Mouse (Mus musculus) CH12.LX (cell line): ENCODE results near the gene Mxd1. TPM values are rescaled to one million over a fixed set of nuclear protein-coding genes. Genes with fewer than 3 reads are reported as not detected.
A peak's percentile ranks its signal among the peaks of the same experiment; 100 is the strongest.

Experiments used
- DNase-seq: peaks from one replicate; pipeline ENCODE4 v3.0.0-alpha.2; 2013; ENCODE audit errors: extremely low read depth
- H3K27ac ChIP-seq: 2 replicates; pipeline ENCODE4 v1.5.1; 2012; ENCODE audit warnings: low read depth, mild to moderate bottlenecking, control low read depth, moderate library complexity; ENCODE audit not compliant: insufficient read depth
- H3K27me3 ChIP-seq: replicated peaks from 2 replicates; pipeline ENCODE3; 2012; ENCODE audit warnings: inconsistent platforms
- H3K36me3 ChIP-seq, 2 experiments: replicated peaks in 1 of 2; 2 replicates each; pipeline versions ENCODE3 to v1.6.1; 2012; ENCODE audit warnings: inconsistent platforms in 1 of 2, low read length in 1 of 2, mild to moderate bottlenecking in 1 of 2, mixed read lengths in 1 of 2, moderate library complexity in 1 of 2; ENCODE audit not compliant: control insufficient read depth in 1 of 2, insufficient read depth in 1 of 2
- H3K4me1 ChIP-seq, 2 experiments: 2 replicates each; pipeline ENCODE4 v1.6.1; 2012; ENCODE audit warnings: inconsistent platforms in 1 of 2, moderate library complexity in 1 of 2; ENCODE audit not compliant: insufficient read depth in 2 of 2, control insufficient read depth in 1 of 2
- H3K4me2 ChIP-seq: 2 replicates; pipeline ENCODE4 v1.6.1; 2012; ENCODE audit warnings: low read depth, mild to moderate bottlenecking, control low read depth; ENCODE audit not compliant: poor library complexity, insufficient read depth, severe bottlenecking
- H3K4me3 ChIP-seq, 3 experiments: fragments of 150-350 bp in 1 of 3; sonication (generic) in 1 of 3; replicated peaks in 1 of 3; 2 replicates each; pipeline versions ENCODE3 to v1.5.1; 2011 to 2012; ENCODE audit warnings: low read depth in 2 of 3, low read length in 2 of 3, mild to moderate bottlenecking in 2 of 3, moderate library complexity in 2 of 3, control low read depth in 1 of 3, improper control_type of control experiment in 1 of 3, inconsistent platforms in 1 of 3, mixed read lengths in 1 of 3; ENCODE audit not compliant: poor library complexity in 1 of 3
- H3K79me2 ChIP-seq: replicated peaks from 2 replicates; pipeline ENCODE4 v1.6.1; 2012; ENCODE audit warnings: mild to moderate bottlenecking, moderate library complexity; ENCODE audit not compliant: control insufficient read depth, poor library complexity, insufficient read depth, severe bottlenecking; ENCODE audit errors: extremely low read depth
- H3K9ac ChIP-seq: 2 replicates; pipeline ENCODE4 v1.6.1; 2012; ENCODE audit warnings: low read depth, mild to moderate bottlenecking, control low read depth, moderate library complexity; ENCODE audit not compliant: insufficient read depth
- H3K9me3 ChIP-seq: replicated peaks from 2 replicates; pipeline ENCODE3; 2012; ENCODE audit warnings: low read length, inconsistent platforms, mixed read lengths
- BHLHE40 ChIP-seq: IDR thresholded peaks from 2 replicates; pipeline ENCODE4 v1.6.1; 2011; ENCODE audit warnings: mild to moderate bottlenecking, low read depth, low read length, improper control_type of control experiment
- CTCF ChIP-seq, 2 experiments: IDR thresholded peaks in 1 of 2; conservative IDR thresholded peaks in 1 of 2; 2 replicates each; pipeline ENCODE4 v1.5.1; 2011 to 2012; ENCODE audit warnings: low read depth in 2 of 2, low read length in 2 of 2, improper control_type of control experiment in 1 of 2, inconsistent platforms in 1 of 2, mild to moderate bottlenecking in 1 of 2, moderate library complexity in 1 of 2
- EP300 ChIP-seq: IDR thresholded peaks from 2 replicates; pipeline ENCODE4 v1.6.1; 2011; ENCODE audit warnings: low read length, improper control_type of control experiment
- ETS1 ChIP-seq: conservative IDR thresholded peaks from 2 replicates; pipeline ENCODE4 v1.6.1; 2012; ENCODE audit warnings: low read depth, mild to moderate bottlenecking, inconsistent platforms, low read length, improper control_type of control experiment, moderate library complexity
- GABPA ChIP-seq: IDR thresholded peaks from 2 replicates; pipeline ENCODE4 v1.6.1; 2012; ENCODE audit warnings: low read depth, low read length, improper control_type of control experiment, inconsistent platforms; ENCODE audit not compliant: insufficient replicate concordance
- KAT2A ChIP-seq: IDR thresholded peaks from 2 replicates; pipeline ENCODE4 v1.6.1; 2012; ENCODE audit warnings: low read length, improper control_type of control experiment, inconsistent platforms; ENCODE audit not compliant: insufficient replicate concordance
- MAFK ChIP-seq: IDR thresholded peaks from 2 replicates; pipeline ENCODE4 v1.6.1; 2011; ENCODE audit warnings: low read length, improper control_type of control experiment; ENCODE audit not compliant: insufficient replicate concordance
- PAX5 ChIP-seq: IDR thresholded peaks from 2 replicates; pipeline ENCODE4 v1.6.1; 2012; ENCODE audit warnings: low read length, inconsistent platforms, mixed read lengths
- POLR2A ChIP-seq: IDR thresholded peaks from 2 replicates; pipeline ENCODE4 v1.6.1; 2011; ENCODE audit warnings: low read depth, mild to moderate bottlenecking, improper control_type of control experiment, low read length
- RAD21 ChIP-seq: IDR thresholded peaks from 2 replicates; pipeline ENCODE4 v1.6.1; 2011; ENCODE audit warnings: low read depth, mild to moderate bottlenecking, low read length, improper control_type of control experiment, moderate library complexity
- SIN3A ChIP-seq: IDR thresholded peaks from 2 replicates; pipeline ENCODE4 v1.6.1; 2012; ENCODE audit warnings: low read length, improper control_type of control experiment, inconsistent platforms
- SMC3 ChIP-seq: IDR thresholded peaks from 2 replicates; pipeline ENCODE4 v1.6.1; 2011; ENCODE audit warnings: low read depth, low read length, improper control_type of control experiment
- TBP ChIP-seq: conservative IDR thresholded peaks from 2 replicates; pipeline ENCODE4 v1.6.1; 2011; ENCODE audit warnings: low read depth, low read length, improper control_type of control experiment
- UBTF ChIP-seq: IDR thresholded peaks from 2 replicates; pipeline ENCODE4 v1.6.1; 2012; ENCODE audit warnings: low read depth, mild to moderate bottlenecking, inconsistent platforms, low read length, improper control_type of control experiment, moderate library complexity
- ZC3H11A ChIP-seq: IDR thresholded peaks from 2 replicates; pipeline ENCODE4 v1.6.1; 2012; ENCODE audit warnings: low read depth, mild to moderate bottlenecking, inconsistent platforms, low read length, improper control_type of control experiment
- ZNF384 ChIP-seq: IDR thresholded peaks from 2 replicates; pipeline ENCODE4 v1.6.1; 2012; ENCODE audit warnings: low read depth, low read length, improper control_type of control experiment, inconsistent platforms
- dilution Hi-C: fragments of 300-500 bp; cut with MboI; formaldehyde crosslinking; loops from 2 replicates; pipeline ENCODE4 v1.14.3; 2020; ENCODE audit warnings: low sequenced_read_pairs; ENCODE audit not compliant: extremely low pct_unique_long_range_greater_than_20kb, extremely low pct_ligation_motif_present
- in situ Hi-C: fragments of 300-500 bp; cut with MboI; formaldehyde crosslinking; loops from 3 replicates; pipeline ENCODE4 v1.14.3; 2019; ENCODE audit warnings: low sequenced_read_pairs, low pct_ligation_motif_present, low pct_unique_long_range_greater_than_20kb, mixed read lengths
- polyA plus RNA-seq: library from polyadenylated mRNA; unstranded; fragments of >175 nt; gene quantifications from 2 replicates; pipeline ENCODE4 v1.2.1, GENCODE M21; 2012; ENCODE audit warnings: low read depth; ENCODE audit not compliant: insufficient read length
- total RNA-seq, 2 experiments: library from RNA; depleted of rRNA; stranded (reverse); fragments of 300-350 nt in 1 of 2; fragments of >200 nt in 1 of 2; gene quantifications; 2 replicates each; pipeline ENCODE4 v1.2.3; 2012 to 2014

Mxd1 gene
- total and polyA plus RNA-seq, 3 experiments: 0.50 to 1.6 (median 0.97) TPM

- Histone ChIP-seq H3K9ac (no peak overlapping the region), H3K4me2 (no peak overlapping the region), H3K4me1 (peaks cover 3 to 4% of the 10 kb centered on the region in 2 experiments; a peak in 2 of 4 replicates), H3K27ac (no peak overlapping the region), H3K4me3 (no peak overlapping the region), H3K36me3 (no peaks in the 10 kb centered on the region), H3K79me2 (no peaks in the 10 kb centered on the region), H3K9me3 (no peaks in the 10 kb centered on the region), H3K27me3 (peaks cover 29% of the 10 kb centered on the region)
- TF ChIP-seq SIN3A (no peak), RAD21 (no peak), TBP (no peak), KAT2A (no peak), MAFK (no peak), EP300 (no peak)
- in situ Hi-C loops (no loop called here), dilution Hi-C loops (no loop called here)
- no peak for DNase-seq
Measured at GRCm38 (mm10) chr6:86623201-86623600, 45.8 kb downstream of the Mxd1 start.

DNA sequence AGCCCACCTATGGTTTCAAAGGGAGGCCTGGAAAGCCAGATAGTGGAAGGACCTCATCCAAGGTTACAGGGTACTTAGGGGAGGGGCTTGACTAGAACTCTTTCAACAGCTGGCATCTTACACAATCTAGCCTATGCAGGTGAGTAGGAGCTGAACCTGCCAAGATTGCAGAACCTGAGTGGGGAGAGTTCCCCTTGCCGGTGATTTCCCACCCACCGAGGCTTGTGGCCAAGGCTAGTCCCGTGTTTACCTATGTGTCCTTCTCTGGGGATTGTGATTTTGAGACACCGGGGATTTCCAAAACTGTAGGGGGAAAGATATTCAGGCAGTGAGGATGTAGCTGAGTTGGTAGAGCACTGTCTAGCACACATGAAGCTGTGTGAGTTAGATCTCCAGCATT is 53.7 kb downstream of the Mxd1 start:
- H3K27me3 ChIP-seq: peaks cover 8% of the 10 kb centered on the region

GRCm38 (mm10) chr6:86610714-86611113 is 58.2 kb downstream of the Mxd1 start:
- no peaks in the 10 kb centered on the region for H3K9me3 ChIP-seq
- no peak overlapping the region for H3K27ac ChIP-seq
- H3K79me2 ChIP-seq: no peaks in the 10 kb centered on the region
- no peak overlapping the region for H3K4me2 ChIP-seq
- dilution Hi-C loops (no loop called here), in situ Hi-C loops (no loop called here)
- DNase-seq: no peak
- TF ChIP-seq UBTF (no peak), TBP (no peak), SMC3 (no peak), BHLHE40 (no peak), GABPA (no peak), CTCF (conservative IDR thresholded peaks at IDR 0.05 in 1 of 2, IDR thresholded peaks at IDR 0.05 in 1 of 2; ENCODE audit: low read depth in 2 of 2, low read length in 2 of 2) (no peak), ZNF384 (no peak), KAT2A (no peak), RAD21 (no peak), POLR2A (no peak), ZC3H11A (no peak)
- no peak overlapping the region for H3K4me3 ChIP-seq
- H3K9ac ChIP-seq: no peak overlapping the region
- no peaks in the 10 kb centered on the region for H3K27me3 ChIP-seq
- no peaks in the 10 kb centered on the region for H3K36me3 ChIP-seq
- H3K4me1 ChIP-seq: peaks cover 10 to 30% of the 10 kb centered on the region in 2 experiments

More for the DNA sequence above, 53.7 kb downstream of the Mxd1 start:
- H3K9me3 ChIP-seq: no peaks in the 10 kb centered on the region
- peaks cover 13 to 19% of the 10 kb centered on the region in 2 experiments for H3K4me1 ChIP-seq
- no peak overlapping the region for H3K27ac ChIP-seq
- H3K4me3 ChIP-seq: no peak overlapping the region
- no peak for DNase-seq
- in situ Hi-C loops: no loop called here
- dilution Hi-C loops: no loop called here
- no peak overlapping the region for H3K9ac ChIP-seq
- TF ChIP-seq BHLHE40: peak; percentile 52; the same call in 1 of the 2 replicates
- TF ChIP-seq ETS1: peak; percentile 43; the same call in 1 of the 2 replicates
- TF ChIP-seq PAX5: no peak
- TF ChIP-seq, all 38 proteins: peak for 2
- no peaks in the 10 kb centered on the region for H3K79me2 ChIP-seq
- no peaks in the 10 kb centered on the region for H3K36me3 ChIP-seq
- no peak overlapping the region for H3K4me2 ChIP-seq
